Mouse (Mus musculus) large intestine, adult 2 months (tissue): Measurements from ENCODE around the gene C1rb. TPM values are rescaled to one million over a fixed set of nuclear protein-coding genes. Genes with fewer than 3 reads are reported as not detected.
"Not testable (repeated sequence)": the region's sequence is repeated elsewhere in the genome, so short reads cannot be mapped to it uniquely, and the experiment has no call there.

ENCODE experiments used
- DNase-seq: peaks from one replicate; pipeline ENCODE4 v3.0.0-alpha.2; 2012; ENCODE audit warnings: low read depth, low spot score
- WGBS: fragments of 180-500 bp; shearing (Covaris S2); methylation state at CpG from one replicate; pipeline ENCODE4 v1.1.7; 2018; 5-methylcytosine and 5-hydroxymethylcytosine counted together
- polyA plus RNA-seq: library from polyadenylated mRNA; depleted of rRNA; stranded (reverse); fragments of >200 nt; gene quantifications from 2 replicates; pipeline ENCODE4 v1.2.3, GENCODE M21; 2012; rRNA removed

C1rb gene
- polyA plus RNA-seq, 1 experiment: 0.04 TPM

GRCm38 (mm10) chr6:124588771-124589170 is 18.7 kb downstream of the C1rb start:
- no peak for DNase-seq

- no peak for DNase-seq
- 77% methylated on average over 4 of the region's 4 CpGs for WGBS
Observed at GRCm38 (mm10) chr6:124592186-124592700, 22.1 kb downstream of the C1rb start.

- WGBS: 63% methylated on average over 8 of the region's 8 CpGs
- DNase-seq: no peak
Observed at GRCm38 (mm10) chr6:124593121-124593520, 23.0 kb downstream of the C1rb start.

- WGBS: 62% methylated on average over 4 of the region's 4 CpGs
- no peak for DNase-seq
Observed at GRCm38 (mm10) chr6:124602031-124602430, 31.9 kb downstream of the C1rb start.

- 81% methylated on average over 13 of the region's 13 CpGs for WGBS
- no peak for DNase-seq
Observed at GRCm38 (mm10) chr6:124625612-124626011, 55.5 kb downstream of the C1rb start.

GRCm38 (mm10) chr6:124626184-124626583 is 56.1 kb downstream of the C1rb start:
- WGBS: 28% methylated on average over 1 of the region's 1 CpGs
- DNase-seq: not testable (repeated sequence)

- DNase-seq: no peak
- WGBS: 74% methylated on average over 4 of the region's 4 CpGs
Observed at GRCm38 (mm10) chr6:124630763-124631162, 60.7 kb downstream of the C1rb start.

Other genes with a start within 250 kb of the C1rb start
- 24.9 and 36.9 TPM in 2 replicates for gene Pex5, start 155.2 kb upstream of the C1rb start, polyA plus RNA-seq
- gene Clstn3, start 105.5 kb upstream of the C1rb start, polyA plus RNA-seq: 0.90 and 1.6 TPM in 2 replicates
- gene C1rl, start 77.2 kb upstream of the C1rb start, polyA plus RNA-seq: 1.2 and 1.7 TPM in 2 replicates
- gene C1ra, start 57.9 kb upstream of the C1rb start, polyA plus RNA-seq: 19.0 and 24.3 TPM in 2 replicates
- 31.4 and 47.1 TPM in 2 replicates for gene C1s1, start 27.9 kb upstream of the C1rb start, polyA plus RNA-seq
- gene C1s2, start 65.8 kb downstream of the C1rb start, polyA plus RNA-seq: 0.02 and 0.18 TPM in 2 replicates
- gene Lpcat3, start 92.7 kb downstream of the C1rb start, polyA plus RNA-seq: 211 and 383 TPM in 2 replicates
- gene Emg1, start 141.9 kb downstream of the C1rb start, polyA plus RNA-seq: 90.6 and 107 TPM in 2 replicates
- 215 and 267 TPM in 2 replicates for gene Phb2, start 142.0 kb downstream of the C1rb start, polyA plus RNA-seq
- gene Ptpn6, start 168.4 kb downstream of the C1rb start, polyA plus RNA-seq: 35.0 and 38.7 TPM in 2 replicates
- 156 TPM in 2 replicates for gene Grcc10, start 171.1 kb downstream of the C1rb start, polyA plus RNA-seq
- not detected in 2 replicates for gene Gm45234, start 185.7 kb downstream of the C1rb start, polyA plus RNA-seq
- 31.9 and 33.6 TPM in 2 replicates for gene Atn1, start 186.2 kb downstream of the C1rb start, polyA plus RNA-seq
- gene Eno2, start 199.4 kb downstream of the C1rb start, polyA plus RNA-seq: 3.2 and 4.2 TPM in 2 replicates
- 0.47 and 1.1 TPM in 2 replicates for gene Lrrc23, start 209.4 kb downstream of the C1rb start, polyA plus RNA-seq
- 23.9 and 28.5 TPM in 2 replicates for gene Spsb2, start 238.4 kb downstream of the C1rb start, polyA plus RNA-seq
- 671 and 859 TPM in 2 replicates for gene Tpi1, start 244.0 kb downstream of the C1rb start, polyA plus RNA-seq